ENCODE assay signal across 16 mouse cellular contexts in genomic region chr5:125235398-125235797, GRCm38 (mm10). TPM values are rescaled to one million over a fixed set of nuclear protein-coding genes. Genes with fewer than 3 reads are reported as not detected.
DNase-seq lines count a peak whose midpoint lies in the region; ATAC-seq and TF ChIP-seq lines count a peak whose summit lies in the region.
"Had no signal": no experiment of that assay in that cellular context is flagged by ENCODE, and none has a peak within 500 bp of the region (broad histone marks: within the 10 kb centered on the region; RNA-seq: fewer than 3 reads in every experiment).

No protein-coding gene starts in this region.

- H3K9me3 ChIP-seq in limb, embryonic 11.5 days (ENCODE audit: control insufficient read depth, low read length), result no peaks in the 10 kb centered on the region
- H3K9me3 ChIP-seq in limb, embryonic 10.5 days (replicated peaks), result no peaks in the 10 kb centered on the region
- H3K9me3 ChIP-seq in forebrain, embryonic 13.5 days (replicated peaks), result 0 out of 2 replicates have a peak, but pooled peaks cover 3% of the 10 kb centered on the region
- H3K9me3 ChIP-seq: embryonic facial prominence, embryonic 15.5 days; liver, embryonic 15.5 days had no signal

- H3K9ac ChIP-seq in limb, embryonic 11.5 days (ENCODE audit: low read length), result no peak overlapping the region
- no peak overlapping the region for H3K9ac ChIP-seq in forebrain, embryonic 13.5 days
- H3K9ac ChIP-seq: embryonic facial prominence, embryonic 15.5 days; forebrain, postnatal 0 days; liver, embryonic 15.5 days had no signal

- ATAC-seq in limb, embryonic 11.5 days (ENCODE audit: insufficient number of reproducible peaks, low FRiP score, low TSS enrichment, low read depth), result no peak
- ATAC-seq in megakaryocyte-erythroid progenitor cell, adult 5-6 weeks (replicated peaks; ENCODE audit: low FRiP score, low TSS enrichment, poor library complexity, severe bottlenecking), result no peak
- ATAC-seq in forebrain, embryonic 13.5 days, result no peak
- ATAC-seq: forebrain, postnatal 0 days; Patski had no signal

- peak; percentile 47 for TF ChIP-seq CTCF in gastrocnemius, adult 2 months (IDR thresholded peaks at IDR 0.05)

- no peaks in the 10 kb centered on the region for H3K4me1 ChIP-seq in limb, embryonic 11.5 days (ENCODE audit: control insufficient read depth, insufficient read depth, low read length)
- H3K4me1 ChIP-seq in limb, embryonic 10.5 days, result peaks cover 12% of the 10 kb centered on the region
- peaks cover 4% of the 10 kb centered on the region for H3K4me1 ChIP-seq in forebrain, embryonic 13.5 days
- H3K4me1 ChIP-seq: liver, embryonic 15.5 days had no signal

- intact Hi-C loops in gastrocnemius, adult 2 months (cut with DNase I), result no loop called here
- intact Hi-C loops in gastrocnemius, postnatal 36 days (cut with DNase I), result no loop called here

- no peak overlapping the region for H3K4me3 ChIP-seq in gastrocnemius, adult 2 months
- H3K4me3 ChIP-seq in limb, embryonic 11.5 days (ENCODE audit: low read depth, low read length), result no peak overlapping the region
- H3K4me3 ChIP-seq in limb, embryonic 10.5 days, result no peak overlapping the region
- no peak overlapping the region for H3K4me3 ChIP-seq in forebrain, embryonic 13.5 days
- H3K4me3 ChIP-seq: embryonic facial prominence, embryonic 15.5 days; liver, embryonic 15.5 days had no signal

- H3K27me3 ChIP-seq in limb, embryonic 11.5 days (ENCODE audit: control insufficient read depth, insufficient read depth, low read length), result no peaks in the 10 kb centered on the region
- H3K27me3 ChIP-seq in limb, embryonic 10.5 days (ENCODE audit: low read depth, poor library complexity, severe bottlenecking), result no peaks in the 10 kb centered on the region
- no peaks in the 10 kb centered on the region for H3K27me3 ChIP-seq in forebrain, embryonic 13.5 days
- H3K27me3 ChIP-seq: embryonic facial prominence, embryonic 15.5 days; Patski had no signal

- 92% methylated on average over 3 of the region's 3 CpGs for WGBS in limb, embryonic 11.5 days
- whole genome bisulfite sequencing in limb, embryonic 10.5 days, result 90% methylated on average over 3 of the region's 3 CpGs
- WGBS in forebrain, embryonic 13.5 days, result 96% methylated on average over 3 of the region's 3 CpGs

- DNase-seq in gastrocnemius, adult 2 months, result no peak
- DNase-seq in gastrocnemius, postnatal 36 days, result no peak
- DNase-seq in limb, embryonic 11.5 days (ENCODE audit: low spot score), result peak; percentile 37
- DNase-seq in limb, embryonic 10.5 days (ENCODE audit: low spot score), result no peak
- DNase-seq in thymus, postnatal 4 days, result peak; percentile 49
- no peak for DNase-seq in thymus, postnatal 36 days
- DNase-seq: adrenal gland, adult 8-10 months; cerebellum, adult 11 months; forebrain, postnatal 0 days; right cerebral cortex, postnatal 4 days had no signal

- no peaks in the 10 kb centered on the region for H3K36me3 ChIP-seq in limb, embryonic 11.5 days (ENCODE audit: control insufficient read depth, insufficient read depth, low read length)
- no peaks in the 10 kb centered on the region for H3K36me3 ChIP-seq in limb, embryonic 10.5 days
- no peaks in the 10 kb centered on the region for H3K36me3 ChIP-seq in forebrain, embryonic 13.5 days (ENCODE audit: poor library complexity, severe bottlenecking)
- H3K36me3 ChIP-seq: embryonic facial prominence, embryonic 15.5 days; liver, embryonic 15.5 days had no signal

- H3K27ac ChIP-seq in gastrocnemius, adult 2 months, result no peak overlapping the region
- H3K27ac ChIP-seq in limb, embryonic 11.5 days (replicated peaks; ENCODE audit: low read depth, low read length), result no peak overlapping the region
- H3K27ac ChIP-seq in limb, embryonic 10.5 days, result no peak overlapping the region
- no peak overlapping the region for H3K27ac ChIP-seq in forebrain, embryonic 13.5 days
- H3K27ac ChIP-seq: embryonic facial prominence, embryonic 15.5 days; liver, embryonic 15.5 days had no signal

- H3K4me2 ChIP-seq in limb, embryonic 11.5 days (ENCODE audit: low read depth, severe bottlenecking), result no peak overlapping the region
- H3K4me2 ChIP-seq in forebrain, embryonic 13.5 days, result no peak overlapping the region
- H3K4me2 ChIP-seq: embryonic facial prominence, embryonic 15.5 days; liver, embryonic 15.5 days; midbrain, embryonic 11.5 days had no signal

RNA-seq across cellular contexts. Expression of gene Ncor2, which starts 56.4 kb away (rescaled TPM):
- total RNA-seq in gastrocnemius, adult 2 months (2021), result 100 to 1,000 TPM; 123 to 153 TPM
- total RNA-seq in gastrocnemius, postnatal 36 days (2021), result 100 to 1,000 TPM; 102 to 112 TPM
- 23.6 and 24.3 TPM in 2 replicates for polyA plus RNA-seq in limb, embryonic 11.5 days (2014; fragmentation: Nextera tagmentation; extraction: Ambion mirVana)
- 22.4 and 26.8 TPM in 2 replicates for polyA plus RNA-seq in limb, embryonic 10.5 days (2016; fragmentation: Nextera tagmentation; extraction: Ambion mirVana)
- total RNA-seq in megakaryocyte-erythroid progenitor cell, adult 5-6 weeks (2014; fragmentation: Nextera tagmentation), result 48.7 and 54.4 TPM in 2 replicates
- 4.8 and 6.7 TPM in 2 replicates for total RNA-seq in megakaryocyte-erythroid progenitor cell, adult 5-6 weeks (2017)
- polyA plus RNA-seq in forebrain, embryonic 13.5 days (2015; fragmentation: Nextera tagmentation; extraction: Ambion mirVana), result 25.6 and 27.3 TPM in 2 replicates

Comparison
In these comparisons a context has a peak if more than half of its experiments do, and no peak if none do; other contexts are left out.
1. DNase-seq: peak in limb, embryonic 11.5 days (single experiment) and thymus, postnatal 4 days (single experiment); none in gastrocnemius, adult 2 months (single experiment), gastrocnemius, postnatal 36 days (0 of 2), limb, embryonic 10.5 days (single experiment) and thymus, postnatal 36 days (0 of 2).